Mouse (Mus musculus) heart, embryonic 16.5 days (tissue): Measurements from ENCODE around the gene Lrrfip2. TPM values are rescaled to one million over a fixed set of nuclear protein-coding genes. Genes with fewer than 3 reads are reported as not detected.
A peak's percentile ranks its signal among the peaks of the same experiment; 100 is the strongest.

Experiments used
- ATAC-seq: fragments of 200-750 bp; cut with Nextera tagmentation; replicated peaks from 2 replicates; pipeline ENCODE4 v1.8.0; 2017; ENCODE audit warnings: moderate number of reproducible peaks; ENCODE audit not compliant: insufficient read depth, low FRiP score; ENCODE audit errors: extremely low read depth
- H3K27ac ChIP-seq: fragments of 300-500 bp; sonication (generic); 2 replicates; pipeline ENCODE4 v1.5.1; 2014; ENCODE audit warnings: mild to moderate bottlenecking, low read length, control low read depth, moderate library complexity
- H3K27me3 ChIP-seq: fragments of 300-500 bp; sonication (generic); 2 replicates; pipeline ENCODE4 v1.6.1; 2014; ENCODE audit warnings: low read length, mixed read lengths; ENCODE audit not compliant: control insufficient read depth, insufficient read depth
- H3K36me3 ChIP-seq: fragments of 300-500 bp; sonication (generic); 2 replicates; pipeline ENCODE4 v1.6.1; 2014; ENCODE audit not compliant: control insufficient read depth, insufficient read depth
- H3K4me1 ChIP-seq: fragments of 300-500 bp; sonication (generic); 2 replicates; pipeline ENCODE4 v1.6.1; 2014; ENCODE audit warnings: low read length, mixed read lengths; ENCODE audit not compliant: control insufficient read depth, insufficient read depth
- H3K4me2 ChIP-seq: fragments of 300-500 bp; sonication (generic); 2 replicates; pipeline ENCODE4 v1.6.1; 2014; ENCODE audit warnings: low read depth, mild to moderate bottlenecking, control low read depth, low read length
- H3K4me3 ChIP-seq: fragments of 300-500 bp; sonication (generic); 2 replicates; pipeline ENCODE4 v1.5.1; 2014; ENCODE audit warnings: mild to moderate bottlenecking, control low read depth, low read length
- H3K9ac ChIP-seq: fragments of 300-500 bp; sonication (generic); 2 replicates; pipeline ENCODE4 v1.6.1; 2014; ENCODE audit warnings: low read length, control low read depth
- H3K9me3 ChIP-seq: fragments of 300-500 bp; sonication (generic); replicated peaks from 2 replicates; pipeline ENCODE4 v1.6.1; 2016; ENCODE audit warnings: low read length; ENCODE audit not compliant: control insufficient read depth
- WGBS: fragments of 180-500 bp; shearing (Covaris S2); extraction: QIAGEN DNeasy Blood & Tissue Kit; methylation state at CpG from one replicate; pipeline ENCODE4 v1.1.7; 2014; 5-methylcytosine and 5-hydroxymethylcytosine counted together
- polyA plus RNA-seq: library from polyadenylated mRNA; unstranded; fragments of >200 nt; fragmentation: Nextera tagmentation; extraction: Ambion mirVana; gene quantifications from 2 replicates; pipeline ENCODE4 v1.2.1, GENCODE M21; 2015

Gene Lrrfip2
- polyA plus RNA-seq, 1 experiment from 2014 or later, result 74.8 TPM

- H3K4me3 ChIP-seq, result no peak overlapping the region
- H3K4me2 ChIP-seq, result no peak overlapping the region
- H3K36me3 ChIP-seq, result no peaks in the 10 kb centered on the region
- no peak for ATAC-seq
- no peaks in the 10 kb centered on the region for H3K9me3 ChIP-seq
- 78% methylated on average over 4 of the region's 4 CpGs for WGBS
- H3K27me3 ChIP-seq, result no peaks in the 10 kb centered on the region
- H3K9ac ChIP-seq, result no peak overlapping the region
- H3K4me1 ChIP-seq, result peaks cover 49% of the 10 kb centered on the region
- H3K27ac ChIP-seq, result no peak overlapping the region
Observed at GRCm38 (mm10) chr9:111124440-111124839, 7.0 kb downstream of the Lrrfip2 start.

- H3K27me3 ChIP-seq, result no peaks in the 10 kb centered on the region
- no peaks in the 10 kb centered on the region for H3K36me3 ChIP-seq
- WGBS, result 67% methylated on average over 4 of the region's 4 CpGs
- no peak overlapping the region for H3K9ac ChIP-seq
- no peak overlapping the region for H3K4me3 ChIP-seq
- no peak for ATAC-seq
- H3K9me3 ChIP-seq, result no peaks in the 10 kb centered on the region
- no peak overlapping the region for H3K4me2 ChIP-seq
- H3K4me1 ChIP-seq, result peaks cover 43% of the 10 kb centered on the region
- 0 out of 2 replicates have a peak overlapping the region, but pooled peaks have one; percentile 5 for H3K27ac ChIP-seq
Observed at GRCm38 (mm10) chr9:111126735-111127134, 9.3 kb downstream of the Lrrfip2 start.

GRCm38 (mm10) chr9:111127749-111128148 is 10.4 kb downstream of the Lrrfip2 start:
- 47% methylated on average over 4 of the region's 4 CpGs for WGBS
- Histone ChIP-seq H3K9ac (no peak overlapping the region), H3K27me3 (no peaks in the 10 kb centered on the region), H3K4me3 (no peak overlapping the region), H3K9me3 (no peaks in the 10 kb centered on the region), H3K4me1 (peaks cover 39% of the 10 kb centered on the region), H3K36me3 (no peaks in the 10 kb centered on the region), H3K27ac (peak overlapping the region; percentile 8; the same call in 1 of the 2 replicates), H3K4me2 (no peak overlapping the region)
- peak; percentile 40; the same call in 1 of the 2 replicates for ATAC-seq

- no peak for ATAC-seq
- Histone ChIP-seq H3K36me3 (no peaks in the 10 kb centered on the region), H3K4me3 (no peak overlapping the region), H3K27me3 (no peaks in the 10 kb centered on the region), H3K9ac (no peak overlapping the region), H3K4me2 (no peak overlapping the region), H3K27ac (no peak overlapping the region; the same call in 1 of the 2 replicates), H3K9me3 (no peaks in the 10 kb centered on the region), H3K4me1 (peaks cover 26% of the 10 kb centered on the region)
- 35% methylated on average over 2 of the region's 2 CpGs for WGBS
Observed at GRCm38 (mm10) chr9:111130126-111130525, 12.7 kb downstream of the Lrrfip2 start.

- Histone ChIP-seq H3K4me3 (no peak overlapping the region), H3K4me2 (no peak overlapping the region), H3K9ac (no peak overlapping the region), H3K9me3 (no peaks in the 10 kb centered on the region), H3K27me3 (no peaks in the 10 kb centered on the region), H3K27ac (no peak overlapping the region), H3K4me1 (peaks cover 7% of the 10 kb centered on the region), H3K36me3 (peaks cover under 1% of the 10 kb centered on the region; the same call in 1 of the 2 replicates)
- no peak for ATAC-seq
- 91% methylated on average over 9 of the region's 9 CpGs for WGBS
Observed at GRCm38 (mm10) chr9:111138161-111138560, 20.8 kb downstream of the Lrrfip2 start.

- H3K9me3 ChIP-seq, result no peaks in the 10 kb centered on the region
- H3K4me2 ChIP-seq, result no peak overlapping the region
- no peak for ATAC-seq
- peaks cover 27% of the 10 kb centered on the region for H3K4me1 ChIP-seq
- no peak overlapping the region for H3K9ac ChIP-seq
- no peaks in the 10 kb centered on the region for H3K27me3 ChIP-seq
- H3K4me3 ChIP-seq, result no peak overlapping the region
- H3K36me3 ChIP-seq, result peaks cover 4% of the 10 kb centered on the region; the same call in 1 of the 2 replicates
- H3K27ac ChIP-seq, result no peak overlapping the region
- WGBS, result 88% methylated on average over 6 of the region's 6 CpGs
Observed at GRCm38 (mm10) chr9:111142721-111143120, 25.3 kb downstream of the Lrrfip2 start.

- Histone ChIP-seq H3K4me3 (no peak overlapping the region), H3K27me3 (no peaks in the 10 kb centered on the region), H3K27ac (no peak overlapping the region), H3K9ac (no peak overlapping the region), H3K4me1 (peaks cover 31% of the 10 kb centered on the region), H3K36me3 (peaks cover 4% of the 10 kb centered on the region; the same call in 1 of the 2 replicates), H3K9me3 (no peaks in the 10 kb centered on the region), H3K4me2 (no peak overlapping the region)
- 96% methylated on average over 1 of the region's 1 CpGs for WGBS
- ATAC-seq, result no peak
Observed at GRCm38 (mm10) chr9:111143387-111143786, 26.0 kb downstream of the Lrrfip2 start.

GRCm38 (mm10) chr9:111144711-111145110 is 27.3 kb downstream of the Lrrfip2 start:
- Histone ChIP-seq H3K27me3 (no peaks in the 10 kb centered on the region), H3K9ac (no peak overlapping the region), H3K4me3 (no peak overlapping the region), H3K4me2 (no peak overlapping the region), H3K4me1 (peaks cover 40% of the 10 kb centered on the region), H3K27ac (peak overlapping the region; percentile 78), H3K9me3 (no peaks in the 10 kb centered on the region), H3K36me3 (peaks cover 4% of the 10 kb centered on the region; the same call in 1 of the 2 replicates)
- peak; percentile 49; the same call in 1 of the 2 replicates for ATAC-seq
- WGBS, result 64% methylated on average over 1 of the region's 1 CpGs

GRCm38 (mm10) chr9:111145497-111146190 is 28.3 kb downstream of the Lrrfip2 start:
- Histone ChIP-seq H3K9ac (no peak overlapping the region), H3K4me1 (peaks cover 49% of the 10 kb centered on the region), H3K27me3 (no peaks in the 10 kb centered on the region), H3K27ac (peak overlapping the region; percentile 78), H3K4me2 (no peak overlapping the region), H3K9me3 (no peaks in the 10 kb centered on the region), H3K4me3 (no peak overlapping the region), H3K36me3 (peaks cover 4% of the 10 kb centered on the region; the same call in 1 of the 2 replicates)
- 76% methylated on average over 3 of the region's 3 CpGs for WGBS
- no peak for ATAC-seq
